In the genomic region with DNA sequence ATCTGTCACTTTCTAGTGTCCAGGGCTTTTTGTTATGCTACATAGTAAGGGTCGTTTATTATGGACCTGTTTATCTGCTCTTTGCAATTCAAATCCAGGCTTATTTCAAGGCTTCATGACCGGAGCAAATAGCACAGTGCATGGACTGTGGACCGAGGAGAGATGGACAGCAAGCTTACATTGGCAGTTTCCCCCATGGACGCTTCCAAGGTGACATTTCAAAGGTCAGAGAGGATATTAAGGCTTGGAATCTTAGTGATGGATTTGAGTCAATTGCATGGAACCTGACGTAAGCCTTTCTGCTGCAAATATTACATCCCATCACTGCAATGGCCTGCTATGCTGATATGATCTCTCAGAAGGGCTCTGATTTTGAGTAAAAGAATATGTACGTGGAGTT, we compare ENCODE assay signal across 28 mouse cellular contexts.
"Had no signal": no experiment of that assay in that cellular context is flagged by ENCODE, and none has a peak within 500 bp of the region (broad histone marks: within the 10 kb centered on the region; RNA-seq: fewer than 3 reads in every experiment).

No protein-coding gene starts in this region.

- DNase-seq: cerebellum, adult 2 months; cerebellum, adult 8-10 months; cerebellum, adult 9-10 months; cerebellum, adult 9-11 months; cerebellum, postnatal 10 days; cerebellum, postnatal 14 days; cerebellum, postnatal 25 days; cerebellum, postnatal 36 days; embryo, embryonic 11 days; forebrain, postnatal 0 days; gastrocnemius, adult 2 months; gastrocnemius, postnatal 10 days; gastrocnemius, postnatal 14 days; gastrocnemius, postnatal 25 days; gastrocnemius, postnatal 36 days; heart, adult 18-20 months; heart, adult 2 months had no signal

- H3K9me3 ChIP-seq: embryonic facial prominence, embryonic 10.5 days; embryonic facial prominence, embryonic 12.5 days; embryonic facial prominence, embryonic 13.5 days; embryonic facial prominence, embryonic 15.5 days; forebrain, embryonic 10.5 days; forebrain, embryonic 12.5 days; forebrain, embryonic 13.5 days; forebrain, embryonic 15.5 days had no signal

- H3K4me1 ChIP-seq: embryonic facial prominence, embryonic 10.5 days; embryonic facial prominence, embryonic 12.5 days; embryonic facial prominence, embryonic 13.5 days; embryonic facial prominence, embryonic 15.5 days had no signal

- ATAC-seq: forebrain, embryonic 13.5 days; forebrain, embryonic 14.5 days; forebrain, embryonic 15.5 days; forebrain, embryonic 16.5 days; forebrain, postnatal 0 days had no signal

- H3K27me3 ChIP-seq: embryonic facial prominence, embryonic 12.5 days; embryonic facial prominence, embryonic 13.5 days; embryonic facial prominence, embryonic 15.5 days; forebrain, embryonic 12.5 days; forebrain, embryonic 13.5 days; forebrain, embryonic 15.5 days had no signal

- H3K4me2 ChIP-seq: embryonic facial prominence, embryonic 12.5 days; embryonic facial prominence, embryonic 13.5 days; embryonic facial prominence, embryonic 15.5 days; forebrain, embryonic 12.5 days; forebrain, embryonic 13.5 days; forebrain, embryonic 15.5 days had no signal

- H3K36me3 ChIP-seq: embryonic facial prominence, embryonic 10.5 days; embryonic facial prominence, embryonic 12.5 days; embryonic facial prominence, embryonic 13.5 days; embryonic facial prominence, embryonic 15.5 days; forebrain, embryonic 10.5 days; forebrain, embryonic 12.5 days; forebrain, embryonic 15.5 days had no signal

- H3K4me3 ChIP-seq: embryonic facial prominence, embryonic 10.5 days; embryonic facial prominence, embryonic 12.5 days; embryonic facial prominence, embryonic 13.5 days; embryonic facial prominence, embryonic 15.5 days; erythroblast, embryonic 14.5 days; forebrain, embryonic 10.5 days; forebrain, embryonic 12.5 days; forebrain, embryonic 13.5 days; forebrain, embryonic 15.5 days; gastrocnemius, adult 2 months; heart, adult 2 months had no signal

- H3K27ac ChIP-seq: embryonic facial prominence, embryonic 10.5 days; embryonic facial prominence, embryonic 12.5 days; embryonic facial prominence, embryonic 13.5 days; embryonic facial prominence, embryonic 15.5 days; forebrain, embryonic 10.5 days; forebrain, embryonic 12.5 days; forebrain, embryonic 13.5 days; forebrain, embryonic 15.5 days; gastrocnemius, adult 2 months; heart, adult 2 months had no signal

- H3K9ac ChIP-seq: embryonic facial prominence, embryonic 12.5 days; embryonic facial prominence, embryonic 13.5 days; embryonic facial prominence, embryonic 15.5 days; forebrain, embryonic 12.5 days; forebrain, embryonic 13.5 days; forebrain, embryonic 15.5 days; forebrain, postnatal 0 days had no signal
